Mouse (Mus musculus): Measurements from ENCODE around the gene Wdr26.

Gene Wdr26

DNA sequence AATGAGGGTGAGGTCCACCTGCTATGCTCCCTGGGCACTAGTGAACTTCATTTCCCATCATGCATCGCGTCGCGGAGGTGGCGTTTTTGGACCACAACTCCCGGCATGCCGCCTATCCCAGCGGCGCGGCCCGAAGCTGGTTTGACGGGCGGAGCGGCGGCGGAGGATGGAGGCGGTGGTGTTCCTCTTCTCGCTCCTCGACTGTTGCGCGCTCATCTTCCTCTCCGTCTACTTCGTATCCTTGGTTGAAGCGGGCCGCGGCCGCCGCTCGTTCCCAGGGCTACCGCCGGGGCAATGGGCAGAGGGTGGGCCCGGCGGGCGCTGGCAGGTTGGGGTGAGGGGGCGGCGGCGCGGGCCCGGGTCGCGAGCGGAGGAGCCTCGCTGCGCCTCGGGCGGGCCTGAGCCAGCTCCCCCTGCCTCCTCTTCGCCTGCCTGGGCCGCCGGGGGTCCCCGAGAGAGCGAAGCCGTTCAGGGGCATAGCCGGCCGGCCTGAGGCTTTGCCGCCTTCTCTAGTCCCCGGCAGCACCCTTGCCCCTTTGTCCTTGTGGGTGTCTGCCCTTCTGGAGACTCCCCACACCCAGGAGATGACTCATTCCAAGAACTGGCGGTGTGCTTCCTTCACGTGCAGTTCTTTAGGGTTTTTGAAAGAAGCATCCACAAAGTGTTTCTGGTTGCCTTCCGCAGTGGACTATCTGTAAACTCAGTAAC lies 60.8 kb downstream of the Wdr26 start:
- peak; percentile 90 for DNase-seq

DNA sequence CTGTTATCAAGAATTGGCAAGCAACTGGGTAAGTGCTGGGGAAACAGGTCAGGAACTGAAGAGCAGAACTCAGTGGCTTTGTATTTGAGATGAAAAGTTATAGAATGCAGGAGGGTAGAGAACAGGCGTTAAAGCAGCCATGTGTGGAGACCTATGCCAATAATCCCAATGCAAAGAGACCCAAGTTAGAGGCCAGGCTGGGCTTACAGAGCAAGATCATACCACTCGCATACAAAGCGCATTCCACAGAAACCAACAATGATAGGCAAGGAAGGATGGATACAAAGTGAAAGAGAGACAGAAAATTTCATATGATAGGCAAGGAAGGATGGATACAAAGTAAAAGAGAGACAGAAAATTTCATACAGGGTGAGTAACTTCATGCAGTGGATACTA lies 61.4 kb downstream of the Wdr26 start:
- no peak for DNase-seq

DNA sequence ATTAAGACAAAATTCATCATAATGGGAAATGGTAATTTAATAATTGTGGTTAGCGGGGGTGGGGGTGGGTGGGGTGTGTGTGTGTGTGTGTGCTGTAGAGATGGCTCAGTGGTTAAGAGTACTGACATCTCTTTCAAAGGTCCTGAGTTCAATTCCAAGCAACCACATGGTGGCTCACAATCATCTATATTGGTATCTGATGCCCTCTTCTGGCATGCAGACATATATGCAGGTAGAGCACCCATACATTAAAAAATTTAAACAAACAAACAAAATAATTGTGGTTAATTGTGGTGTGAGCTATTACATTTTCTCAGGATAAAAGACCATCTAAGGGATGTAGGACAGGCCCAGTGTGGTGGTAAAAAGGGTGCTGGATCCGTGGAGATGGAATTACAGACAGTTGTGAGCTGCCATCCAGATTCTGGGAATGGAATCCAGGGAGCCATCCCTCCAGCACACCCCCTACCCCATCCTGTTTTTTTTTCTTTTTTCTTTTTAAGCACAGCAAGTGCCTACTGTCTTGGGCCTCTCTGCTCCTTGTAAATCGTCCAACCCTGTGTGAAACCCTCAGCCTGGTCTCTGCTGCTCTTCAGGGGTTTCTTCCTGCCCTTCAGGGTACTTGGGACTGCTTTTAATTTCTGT lies 62.3 kb downstream of the Wdr26 start:
- DNase-seq = no peak

DNA sequence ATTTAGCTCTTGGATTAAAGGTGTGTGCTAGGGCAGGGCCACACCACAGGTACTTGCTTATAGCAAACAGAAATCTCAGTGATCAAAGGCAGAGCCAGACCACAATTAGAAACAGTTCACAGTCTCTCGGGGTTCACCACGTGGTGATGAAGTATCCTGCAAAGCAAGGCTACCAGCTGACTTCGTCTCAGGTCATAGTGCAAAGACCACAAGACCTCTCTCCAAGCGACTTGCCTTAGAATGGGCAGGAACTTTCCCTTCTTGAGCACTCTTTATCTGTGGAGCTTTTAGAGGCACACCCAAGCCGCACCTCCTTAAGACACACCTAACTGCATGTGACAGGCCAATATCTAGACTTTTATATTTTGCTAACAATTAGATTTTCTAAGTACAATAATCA lies 63.3 kb downstream of the Wdr26 start:
- DNase-seq = no peak

DNA sequence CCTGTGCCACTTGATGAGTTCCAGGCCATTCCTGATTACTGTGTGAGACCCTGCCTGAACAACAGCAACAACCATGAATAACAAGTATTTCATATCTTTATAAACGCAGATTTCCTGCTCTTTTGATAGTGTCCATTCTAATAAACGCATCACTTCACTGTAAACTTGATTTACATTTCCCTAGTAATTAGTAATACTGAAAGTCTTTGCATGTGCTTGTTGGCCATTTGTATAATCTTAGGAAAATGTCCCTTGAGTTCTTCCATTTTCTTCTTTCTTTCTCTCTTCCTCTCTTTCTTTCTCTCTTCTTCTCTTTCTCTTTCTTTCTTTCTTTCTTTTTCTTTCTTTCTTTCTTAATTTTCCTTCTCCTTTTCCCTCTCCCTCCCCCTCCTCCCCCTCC lies 65.6 kb downstream of the Wdr26 start:
- DNase-seq = no peak

DNA sequence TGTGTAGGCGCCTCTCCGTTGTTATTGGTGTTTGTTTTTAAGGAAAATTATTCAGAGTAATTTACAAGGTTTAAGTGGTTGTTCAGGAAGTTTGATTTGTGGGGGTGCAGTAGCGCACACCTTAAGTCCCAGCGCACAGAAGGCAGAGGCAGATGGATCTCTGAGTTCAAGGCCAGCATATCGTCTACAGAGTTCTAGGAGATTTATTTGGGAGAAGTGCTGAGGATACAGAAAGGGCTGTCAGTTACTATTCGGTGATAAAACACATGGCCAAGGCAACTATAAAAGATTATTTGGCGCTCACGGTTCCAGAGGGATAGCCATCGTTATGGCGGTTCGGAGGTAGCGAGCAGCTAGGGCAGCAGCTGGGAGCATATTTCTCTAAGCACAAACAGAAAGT lies 66.8 kb downstream of the Wdr26 start:
- DNase-seq = no peak

DNA sequence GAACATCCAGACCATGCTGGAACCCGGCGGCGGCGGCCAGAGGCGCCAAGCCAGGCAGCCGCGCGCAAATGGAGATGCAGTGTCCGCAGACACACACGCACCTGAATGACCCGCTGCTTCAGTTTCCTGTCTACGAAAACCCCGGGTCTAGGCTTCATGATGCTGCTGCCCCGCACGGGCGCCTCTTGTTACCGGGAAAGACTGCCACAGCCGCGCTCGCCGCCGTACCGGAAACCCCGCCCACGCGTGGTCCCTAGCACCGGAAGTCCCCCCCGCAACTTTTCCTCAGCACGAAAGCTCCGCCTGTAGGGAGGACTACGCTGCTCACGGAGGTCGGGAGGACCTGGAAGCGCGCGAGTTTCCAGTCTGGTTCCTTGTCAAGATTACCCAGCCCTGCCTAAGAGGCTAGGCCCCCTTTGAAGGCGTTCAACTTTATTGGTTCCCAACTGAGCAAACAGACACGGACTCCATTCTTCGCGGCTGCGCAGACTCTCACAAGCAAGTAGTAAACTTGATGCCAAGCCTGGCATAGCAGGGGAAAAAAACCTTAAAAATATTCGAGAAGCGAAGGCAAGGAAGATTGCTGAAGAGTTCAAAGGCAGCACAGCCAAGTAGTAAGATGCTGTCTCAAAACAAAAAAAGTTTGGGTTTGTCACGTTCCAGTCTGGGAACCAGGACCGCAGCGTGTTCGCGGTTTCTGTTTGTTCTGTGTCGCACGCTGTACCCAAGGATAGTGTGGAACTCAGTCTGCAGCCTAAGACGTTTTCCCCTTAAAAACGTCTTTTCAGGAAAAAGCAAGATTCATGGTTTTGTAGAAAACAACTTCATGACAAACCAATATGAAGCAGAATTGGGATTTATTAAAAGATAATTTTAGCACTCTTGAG lies 67.6 kb downstream of the Wdr26 start, which contains the start of the genes Nvl and Cnih4:
Gene Nvl (minus strand): TSS at position 255 of the 887 bp plus-strand sequence.
Gene Cnih4 (plus strand): TSS at position 744 of the 887 bp plus-strand sequence.
- peak; percentile 92 for DNase-seq

DNA sequence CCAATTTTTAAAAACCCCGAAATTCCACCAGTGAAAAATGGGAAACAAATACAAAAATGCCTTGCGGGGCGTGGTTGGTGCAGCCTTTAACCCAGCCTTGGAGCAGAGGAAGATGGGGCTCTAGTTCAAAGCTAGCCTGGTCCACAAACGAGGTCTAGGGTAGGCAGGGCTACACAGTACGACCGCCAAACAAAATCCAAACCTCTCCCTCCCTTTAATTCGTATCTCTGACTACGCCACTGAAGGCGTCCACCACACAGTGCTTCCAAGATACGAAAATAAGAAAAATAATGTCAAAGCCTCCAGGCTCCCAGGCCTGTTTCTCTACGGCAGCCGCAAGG lies 68.2 kb downstream of the Wdr26 start:
- no peak for DNase-seq

DNA sequence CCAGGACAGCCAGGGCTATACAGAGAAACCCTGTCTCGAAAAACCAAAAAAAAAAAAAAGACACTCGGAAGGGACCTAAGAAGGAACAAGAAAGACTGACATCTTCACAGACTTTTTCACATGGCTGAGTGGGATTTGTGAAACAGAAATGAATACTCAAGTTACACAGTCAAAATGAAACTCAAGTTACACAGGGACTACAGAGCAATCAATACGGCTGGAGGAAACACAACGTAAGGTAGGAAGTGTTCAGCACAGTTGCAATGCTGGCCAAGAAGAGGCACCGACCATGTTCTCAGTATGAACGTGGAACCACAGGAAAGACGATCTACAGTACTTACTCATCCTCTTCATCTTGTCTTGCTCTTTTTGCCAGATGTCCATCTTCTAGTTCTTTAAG lies 73.1 kb downstream of the Wdr26 start:
- DNase-seq = no peak

DNA sequence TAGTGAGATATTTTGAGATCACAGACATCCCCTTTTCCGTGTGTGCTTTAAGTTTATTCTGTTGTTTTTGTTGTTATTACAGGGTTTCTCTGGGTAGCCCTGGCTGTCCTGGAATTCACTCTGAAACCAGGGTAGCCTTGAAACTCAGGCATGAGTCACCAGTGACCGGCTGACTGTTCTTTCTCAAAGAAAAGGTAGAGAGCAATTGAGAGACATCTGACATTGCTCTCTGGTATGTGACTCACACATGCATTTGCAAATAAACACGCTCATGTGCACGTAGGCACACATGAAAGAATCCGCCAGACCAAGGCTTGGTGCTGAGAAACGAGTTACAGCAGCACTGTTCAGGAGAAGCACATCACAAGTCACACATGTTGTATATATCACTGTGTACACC lies 79.9 kb downstream of the Wdr26 start:
- no peak for DNase-seq

DNA sequence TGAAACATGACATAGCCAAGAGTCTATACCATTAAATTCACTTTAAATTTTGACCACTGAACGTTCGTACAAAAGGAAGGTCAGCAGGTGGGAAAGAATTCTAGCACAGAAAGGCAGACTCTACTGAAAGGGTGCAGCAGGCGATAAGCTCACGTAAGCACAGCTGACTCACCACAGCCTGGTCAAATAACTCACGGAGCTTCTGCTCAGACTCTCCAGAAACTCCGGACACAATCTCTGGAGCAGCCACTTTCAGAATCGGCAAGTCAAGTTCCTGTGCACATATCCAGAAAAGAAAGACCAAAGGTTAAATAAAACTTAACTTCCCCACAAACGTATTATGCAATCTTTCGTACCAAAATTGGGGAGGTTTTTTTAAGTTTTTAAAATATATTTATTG lies 85.0 kb downstream of the Wdr26 start:
- DNase-seq = no peak

DNA sequence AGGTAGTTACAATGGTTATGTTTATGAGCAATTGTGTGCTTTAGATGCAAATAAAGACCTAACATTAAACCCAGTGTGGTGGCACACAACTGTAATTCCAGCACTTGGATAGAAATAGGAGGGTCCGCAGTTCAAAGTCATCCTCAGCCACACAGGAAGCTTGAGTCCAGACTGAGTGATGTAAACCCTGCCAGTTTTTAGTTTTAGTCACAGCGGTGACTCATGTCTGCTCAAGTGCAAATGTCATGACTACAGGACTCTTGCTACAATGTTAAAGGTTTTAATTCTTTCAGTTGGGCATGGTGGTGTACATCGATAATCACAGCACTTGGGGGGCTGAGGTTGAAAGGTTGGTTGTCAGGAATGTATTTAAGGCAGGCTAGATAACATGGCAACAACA lies 85.9 kb downstream of the Wdr26 start:
- DNase-seq = no peak

DNA sequence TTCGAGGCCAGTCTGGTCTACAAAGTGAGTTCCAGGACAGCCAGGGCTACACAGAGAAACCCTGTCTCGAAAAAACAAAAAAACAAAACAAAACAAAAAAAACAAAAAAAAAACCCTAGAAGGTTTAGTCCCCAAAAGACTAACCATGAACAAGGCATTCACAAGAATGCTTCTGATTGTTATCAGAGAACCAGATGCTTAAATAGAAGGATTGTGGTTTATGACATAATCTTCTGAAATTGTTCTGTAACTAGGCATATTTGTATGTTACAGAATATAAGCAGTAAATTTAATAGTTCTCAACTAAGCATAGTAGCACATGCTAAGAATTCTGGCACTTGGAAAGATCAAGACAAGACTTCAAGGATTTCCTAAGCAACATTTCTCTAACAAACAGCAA lies 87.7 kb downstream of the Wdr26 start:
- no peak for DNase-seq

All from cerebellum, adult 9-11 months (tissue).